ENCODE assay signal across 19 mouse cellular contexts in the genomic region with DNA sequence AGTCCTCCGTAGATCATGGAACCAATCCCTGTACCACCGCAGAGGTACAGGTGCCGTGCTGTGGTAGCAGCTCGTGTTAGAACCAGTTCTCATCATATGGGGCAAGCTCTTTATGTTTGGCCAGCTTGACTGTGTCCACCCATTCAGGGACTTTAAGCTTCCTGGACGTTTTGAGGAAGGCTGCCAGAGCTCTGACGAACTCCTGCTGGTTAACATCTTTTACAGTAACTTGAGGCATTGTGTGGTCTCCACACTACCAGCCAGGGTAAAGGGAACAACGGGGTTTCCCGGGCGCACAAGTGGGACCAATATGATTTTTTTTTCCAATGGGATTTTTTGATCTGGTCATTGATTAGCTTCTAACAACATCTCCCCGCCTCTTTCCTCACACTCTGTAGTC.
DNase-seq lines count a peak whose midpoint lies in the region; ATAC-seq lines count a peak whose summit lies in the region.
"Had no signal": no experiment of that assay in that cellular context is flagged by ENCODE, and none has a peak within 500 bp of the region (broad histone marks: within the 10 kb centered on the region; RNA-seq: fewer than 3 reads in every experiment).

No protein-coding gene starts in this region.

- no peaks in the 10 kb centered on the region for H3K4me1 ChIP-seq in kidney, embryonic 15.5 days

- H3K9ac ChIP-seq in kidney, embryonic 15.5 days, result no peak overlapping the region

- no peaks in the 10 kb centered on the region for H3K36me3 ChIP-seq in kidney, embryonic 15.5 days
- H3K36me3 ChIP-seq: G1E had no signal

- H3K4me3 ChIP-seq in kidney, embryonic 15.5 days (replicated peaks), result no peak overlapping the region

- no peak for ATAC-seq in kidney, embryonic 15.5 days (replicated peaks; ENCODE audit: low FRiP score)
- ATAC-seq: activated CD4-positive, CD25-positive, alpha-beta regulatory T cell, adult 4 months; CD4-positive, CD25-positive, alpha-beta regulatory T cell, adult 4 months; Patski had no signal

- DNase-seq in kidney, postnatal 10 days, result peak; percentile 49
- no peak for DNase-seq in kidney, adult 18-20 months
- peak; percentile 53 to 57 for DNase-seq in kidney, postnatal 4 days
- DNase-seq: adrenal gland, adult 2 months; adrenal gland, adult 8-10 months; adrenal gland, postnatal 10 days; adrenal gland, postnatal 14 days; adrenal gland, postnatal 25 days; adrenal gland, postnatal 36 days; B cell, adult 2 months; cerebellum, adult 11 months; cerebellum, adult 11-12 months; cerebellum, adult 18-20 months had no signal

- H3K27me3 ChIP-seq in kidney, embryonic 15.5 days, result no peaks in the 10 kb centered on the region
- H3K27me3 ChIP-seq: CH12.LX had no signal

- peaks cover 4% of the 10 kb centered on the region; the same call in 1 of the 2 replicates for H3K9me3 ChIP-seq in kidney, embryonic 15.5 days (replicated peaks)

- H3K4me2 ChIP-seq in kidney, embryonic 15.5 days, result no peak overlapping the region

- WGBS in kidney, embryonic 15.5 days, result 86% methylated on average over 10 of the region's 10 CpGs

- H3K27ac ChIP-seq in kidney, embryonic 15.5 days, result no peak overlapping the region
